ENCODE assay signal across 14 mouse cellular contexts in genomic region chr14:61861357-61861958, GRCm38 (mm10).
DNase-seq lines count a peak whose midpoint lies in the region; ATAC-seq and TF ChIP-seq lines count a peak whose summit lies in the region.
"Had no signal": no experiment of that assay in that cellular context is flagged by ENCODE, and none has a peak within 500 bp of the region (broad histone marks: within the 10 kb centered on the region; RNA-seq: fewer than 3 reads in every experiment).

No protein-coding gene starts in this region.

- WGBS in heart, adult 2 months: 81% methylated on average over 8 of the region's 8 CpGs
- WGBS in heart, embryonic 11.5 days (ENCODE audit: insufficient replicate concordance): 86% methylated on average over 8 of the region's 8 CpGs
- 75% methylated on average over 8 of the region's 8 CpGs for WGBS in lung, postnatal 0 days

- DNase-seq in heart, adult 2 months: peak; percentile 20 to 25
- DNase-seq in lung, postnatal 0 days (ENCODE audit: low spot score): peak; percentile 58
- DNase-seq in lung, postnatal 14 days: no peak
- peak; percentile 55 for DNase-seq in lung, postnatal 36 days
- peak; percentile 42 for DNase-seq in thymus, postnatal 14 days
- DNase-seq in cerebellum, postnatal 4 days (ENCODE audit: low spot score in 2 of 2): no peak
- no peak for DNase-seq in frontal cortex, postnatal 25 days (ENCODE audit: low spot score in 2 of 2)
- DNase-seq: kidney, adult 18-20 months; right cerebral cortex, postnatal 25 days had no signal

- no peak overlapping the region for H3K4me2 ChIP-seq in heart, embryonic 11.5 days
- H3K4me2 ChIP-seq in lung, postnatal 0 days (replicated peaks; ENCODE audit: low read depth, low read length): no peak overlapping the region
- H3K4me2 ChIP-seq: embryonic facial prominence, embryonic 13.5 days; heart, embryonic 13.5 days; neural tube, embryonic 12.5 days had no signal

- no peaks in the 10 kb centered on the region for H3K36me3 ChIP-seq in heart, adult 2 months (ENCODE audit: control insufficient read depth, insufficient read depth, low read length)
- H3K36me3 ChIP-seq in heart, embryonic 11.5 days (ENCODE audit: control insufficient read depth, insufficient read depth, low read length): no peaks in the 10 kb centered on the region
- no peaks in the 10 kb centered on the region for H3K36me3 ChIP-seq in lung, postnatal 0 days (ENCODE audit: insufficient read depth, low read length)
- H3K36me3 ChIP-seq: embryonic facial prominence, embryonic 13.5 days; heart, embryonic 13.5 days; neural tube, embryonic 12.5 days had no signal

- no peak overlapping the region; the same call in 1 of the 2 replicates for H3K27ac ChIP-seq in heart, adult 2 months
- H3K27ac ChIP-seq in heart, embryonic 11.5 days (ENCODE audit: low read depth, low read length): no peak overlapping the region
- no peak overlapping the region for H3K27ac ChIP-seq in lung, postnatal 0 days (ENCODE audit: low read length)
- H3K27ac ChIP-seq: embryonic facial prominence, embryonic 13.5 days; heart, embryonic 13.5 days; neural tube, embryonic 12.5 days had no signal

- no peaks in the 10 kb centered on the region for H3K27me3 ChIP-seq in heart, adult 2 months (ENCODE audit: control insufficient read depth, insufficient read depth, low read length)
- H3K27me3 ChIP-seq in heart, embryonic 11.5 days (ENCODE audit: control insufficient read depth, insufficient read depth, low read length): no peaks in the 10 kb centered on the region
- H3K27me3 ChIP-seq in lung, postnatal 0 days (replicated peaks; ENCODE audit: insufficient read depth, low read length): no peaks in the 10 kb centered on the region
- H3K27me3 ChIP-seq: embryonic facial prominence, embryonic 13.5 days; heart, embryonic 13.5 days; neural tube, embryonic 12.5 days had no signal

- intact Hi-C loops in heart, adult 2 months (cut with DNase I): no loop called here

- no peaks in the 10 kb centered on the region for H3K9me3 ChIP-seq in heart, embryonic 11.5 days (replicated peaks; ENCODE audit: control insufficient read depth, low read length)
- no peaks in the 10 kb centered on the region for H3K9me3 ChIP-seq in lung, postnatal 0 days (ENCODE audit: low read length)
- H3K9me3 ChIP-seq: embryonic facial prominence, embryonic 13.5 days; heart, embryonic 13.5 days; neural tube, embryonic 12.5 days had no signal

- no peaks in the 10 kb centered on the region for H3K79me2 ChIP-seq in heart, adult 2 months (replicated peaks; ENCODE audit: control insufficient read depth, insufficient read depth, low read length)

- TF ChIP-seq POLR2A in heart, adult 2 months (IDR thresholded peaks at IDR 0.05; ENCODE audit: insufficient read depth, low read depth, low read length): no peak

- H3K4me3 ChIP-seq in heart, adult 2 months: no peak overlapping the region
- no peak overlapping the region for H3K4me3 ChIP-seq in heart, embryonic 11.5 days (ENCODE audit: low read depth, low read length)
- no peak overlapping the region for H3K4me3 ChIP-seq in lung, postnatal 0 days (ENCODE audit: low read depth, low read length)
- H3K4me3 ChIP-seq: embryonic facial prominence, embryonic 13.5 days; heart, embryonic 13.5 days; neural tube, embryonic 12.5 days had no signal

- H3K4me1 ChIP-seq in heart, adult 2 months (ENCODE audit: control insufficient read depth, insufficient read depth, low read length): no peaks in the 10 kb centered on the region; the same call in 1 of the 2 replicates
- H3K4me1 ChIP-seq in heart, embryonic 11.5 days (ENCODE audit: control insufficient read depth, insufficient read depth, low read length): no peaks in the 10 kb centered on the region
- no peaks in the 10 kb centered on the region for H3K4me1 ChIP-seq in lung, postnatal 0 days (ENCODE audit: insufficient read depth, low read depth, low read length)
- H3K4me1 ChIP-seq: heart, embryonic 13.5 days; neural tube, embryonic 12.5 days had no signal

- no peak for ATAC-seq in heart, embryonic 11.5 days (replicated peaks; ENCODE audit: insufficient number of reproducible peaks, low FRiP score, low TSS enrichment)
- ATAC-seq in lung, postnatal 0 days: peak; percentile 32; the same call in 1 of the 2 replicates
- ATAC-seq: forebrain, embryonic 16.5 days had no signal

- no peak for TF ChIP-seq EP300 in heart, adult 2 months (IDR thresholded peaks at IDR 0.05; ENCODE audit: insufficient read depth, low read depth, low read length)
- TF ChIP-seq EP300 in lung, postnatal 0 days (IDR thresholded peaks at IDR 0.05): no peak

- TF ChIP-seq CTCF in heart, adult 2 months (IDR thresholded peaks at IDR 0.05): no peak
- no peak for TF ChIP-seq CTCF in lung, postnatal 0 days (IDR thresholded peaks at IDR 0.05)

- no peak overlapping the region for H3K9ac ChIP-seq in heart, adult 2 months (ENCODE audit: low read depth, low read length)
- H3K9ac ChIP-seq in heart, embryonic 11.5 days (ENCODE audit: low read depth, low read length): no peak overlapping the region
- no peak overlapping the region for H3K9ac ChIP-seq in lung, postnatal 0 days (replicated peaks; ENCODE audit: low read depth)
- H3K9ac ChIP-seq: embryonic facial prominence, embryonic 13.5 days; heart, embryonic 13.5 days; neural tube, embryonic 12.5 days had no signal

Comparison
In these comparisons a context has a peak if more than half of its experiments do, and no peak if none do; other contexts are left out.
1. DNase-seq: peak in heart, adult 2 months (2 of 2), lung, postnatal 0 days (single experiment), lung, postnatal 36 days (single experiment) and thymus, postnatal 14 days (single experiment); none in lung, postnatal 14 days (single experiment), cerebellum, postnatal 4 days (0 of 2) and frontal cortex, postnatal 25 days (0 of 2).